Mouse (Mus musculus): ENCODE results near the gene Ctla2a. TPM values are rescaled to one million over a fixed set of nuclear protein-coding genes. Genes with fewer than 3 reads are reported as not detected.
"Not testable (repeated sequence)": the region's sequence is repeated elsewhere in the genome, so short reads cannot be mapped to it uniquely, and the experiment has no call there.

The Ctla2a gene
- total and polyA plus RNA-seq, 3 experiments: 30.7 to 117 (median 73.6) TPM

DNA sequence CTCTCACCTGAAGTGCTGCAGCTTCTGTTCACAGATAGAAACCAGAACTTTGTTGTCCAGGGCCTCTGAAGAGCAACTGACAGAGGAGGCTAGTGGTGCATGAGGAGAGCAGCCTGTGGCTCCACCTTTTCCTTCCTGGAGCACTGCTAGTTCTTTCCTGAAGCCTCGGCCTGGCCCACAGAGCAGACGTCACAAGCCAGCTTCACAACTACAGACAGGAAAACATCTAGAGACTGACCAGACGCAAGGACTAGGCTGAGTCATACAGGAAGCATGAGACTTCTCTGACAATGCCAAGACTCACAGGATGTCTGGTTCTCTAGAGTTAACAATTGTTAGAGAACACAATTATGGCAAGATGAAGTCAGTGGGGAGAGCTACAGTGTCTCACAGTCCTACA is 39.1 kb downstream of the Ctla2a start, which contains the start of gene Ctla2b:
Gene Ctla2b, minus strand, starts transcription at position 120 of the 400 bp plus-strand sequence.
- intact Hi-C loops (cut with DNase I): loop anchor here (1.0 to 5.0 kb wide), 3 partner anchors 50 to 71 kb away; no protein-coding TSS in a partner anchor
- no peaks in the 10 kb centered on the region for H3K79me2 ChIP-seq (replicated peaks; ENCODE audit: control insufficient read depth, insufficient read depth, low read length)
- H3K9ac ChIP-seq (ENCODE audit: low read depth, low read length): peak within 1 kb of the TSS; percentile 48
- no peaks in the 10 kb centered on the region; the same call in 1 of the 2 replicates for H3K36me3 ChIP-seq (ENCODE audit: control insufficient read depth, insufficient read depth, low read length)
- peak; percentile 65 to 86 for DNase-seq
- peaks cover 5% of the 10 kb centered on the region for H3K4me1 ChIP-seq (ENCODE audit: control insufficient read depth, insufficient read depth, low read length)
- no peak for TF ChIP-seq CTCF (IDR thresholded peaks at IDR 0.05)
- peak; percentile 98 for TF ChIP-seq EP300 (IDR thresholded peaks at IDR 0.05; ENCODE audit: insufficient read depth, low read depth, low read length)
- TF ChIP-seq POLR2A (IDR thresholded peaks at IDR 0.05; ENCODE audit: insufficient read depth, low read depth, low read length): peak; percentile 71
- 14% methylated on average over 3 of the region's 3 CpGs for WGBS
- no peaks in the 10 kb centered on the region for H3K27me3 ChIP-seq (ENCODE audit: control insufficient read depth, insufficient read depth, low read length)
- peak within 1 kb of the TSS; percentile 86 for H3K27ac ChIP-seq
- peak within 1 kb of the TSS; percentile 19; the same call in 1 of the 2 replicates for H3K4me3 ChIP-seq

DNA sequence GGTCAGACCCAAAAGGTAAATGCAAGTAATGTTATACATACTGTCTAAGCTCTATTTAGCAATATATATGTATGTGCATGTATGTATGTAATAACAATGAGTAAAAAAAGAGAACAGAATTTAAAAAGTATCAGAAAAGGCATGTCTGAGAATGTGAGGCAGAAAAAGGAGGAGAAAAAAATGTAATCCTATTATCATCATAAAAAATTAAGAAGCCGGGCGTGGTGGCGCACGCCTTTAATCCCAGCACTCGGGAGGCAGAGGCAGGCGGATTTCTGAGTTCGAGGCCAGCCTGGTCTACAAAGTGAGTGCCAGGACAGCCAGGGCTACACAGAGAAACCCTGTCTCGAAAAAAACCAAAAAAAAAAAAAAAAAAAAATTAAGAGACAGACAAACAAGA is 39.6 kb downstream of the Ctla2a start, which contains the start of gene Gm49392:
Gene Gm49392, minus strand, starts transcription at position 101 of the 400 bp plus-strand sequence.
- intact Hi-C loops (cut with DNase I): loop anchor here (1.0 to 5.0 kb wide), 3 partner anchors 49 to 70 kb away; no protein-coding TSS in a partner anchor
- 80% methylated on average over 8 of the region's 8 CpGs for WGBS
- DNase-seq: not testable (repeated sequence)

DNA sequence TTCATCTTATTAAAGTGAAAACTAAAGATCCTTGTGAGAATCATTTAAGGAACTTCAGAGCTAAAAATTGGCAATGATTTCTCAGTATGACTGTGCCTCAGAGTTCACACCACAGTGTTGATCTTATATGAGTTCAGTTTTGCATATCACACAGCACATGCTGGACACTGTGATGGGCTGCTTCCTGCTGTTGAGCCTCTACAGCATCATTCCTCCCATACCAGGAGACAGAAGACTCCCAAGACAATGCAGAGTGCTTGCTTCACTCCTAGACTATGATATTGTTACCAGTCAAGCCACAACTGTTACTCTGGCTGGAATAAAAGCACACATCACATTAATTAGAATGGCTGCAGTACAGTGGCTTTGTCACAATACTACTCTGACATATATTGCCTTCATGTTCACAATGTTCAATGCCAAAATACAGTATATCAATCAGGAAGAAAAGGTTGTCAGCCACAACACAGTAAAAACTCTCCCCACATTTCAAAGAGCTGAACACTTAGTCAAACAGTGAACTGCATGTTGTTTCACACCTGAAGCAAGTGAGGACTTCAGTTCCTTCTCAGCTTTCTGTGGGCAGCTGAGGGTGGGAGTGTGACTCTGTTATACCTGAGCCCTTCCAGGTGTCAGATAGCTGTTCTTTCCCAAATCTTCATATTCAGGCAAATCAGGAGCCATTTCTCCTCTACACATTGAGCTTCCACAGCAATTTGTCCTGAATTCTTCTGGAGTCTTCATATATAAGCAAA is 40.8 kb downstream of the Ctla2a start:
- intact Hi-C loops (cut with DNase I): loop anchor here (2.0 to 5.0 kb wide), 2 partner anchors 48 to 69 kb away; no protein-coding TSS in a partner anchor
- H3K79me2 ChIP-seq (replicated peaks; ENCODE audit: control insufficient read depth, insufficient read depth, low read length): no peaks in the 10 kb centered on the region
- no peak for DNase-seq

More for the DNA sequence above, 39.6 kb downstream of the Ctla2a start, which contains the start of gene Gm49392:
- H3K4me1 ChIP-seq (ENCODE audit: control insufficient read depth, insufficient read depth, low read length); H3K36me3 ChIP-seq (ENCODE audit: control insufficient read depth, insufficient read depth, low read length); H3K27me3 ChIP-seq (ENCODE audit: control insufficient read depth, insufficient read depth, low read length); H3K79me2 ChIP-seq (replicated peaks; ENCODE audit: control insufficient read depth, insufficient read depth, low read length): not testable (repeated sequence)
- peak within 1 kb of the TSS; percentile 19; the same call in 1 of the 2 replicates for H3K4me3 ChIP-seq
- H3K9ac ChIP-seq (ENCODE audit: low read depth, low read length): peak within 1 kb of the TSS; percentile 48
- peak within 1 kb of the TSS; percentile 86 for H3K27ac ChIP-seq

DNA sequence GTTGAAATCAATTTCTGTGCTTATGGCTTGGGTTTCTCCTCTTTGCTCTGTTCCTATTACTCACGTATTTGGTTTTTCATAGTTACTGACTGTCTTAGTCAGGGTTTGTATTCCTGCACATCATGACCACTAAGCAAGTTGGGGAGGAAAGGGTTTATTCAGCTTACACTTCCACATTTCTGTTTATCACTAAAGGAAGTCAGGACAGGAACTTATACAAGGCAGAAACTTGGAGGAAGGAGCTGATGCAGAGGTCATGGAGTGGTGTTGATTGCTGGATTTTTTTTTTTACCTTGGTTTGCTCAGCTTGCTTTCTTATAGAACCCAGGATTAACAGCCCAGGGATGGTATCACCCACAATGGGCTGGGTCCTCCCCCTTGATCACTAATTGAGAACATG is 44.1 kb downstream of the Ctla2a start:
- no peak overlapping the region for H3K9ac ChIP-seq (ENCODE audit: low read depth, low read length)
- TF ChIP-seq CTCF (IDR thresholded peaks at IDR 0.05) (no peak), EP300 (IDR thresholded peaks at IDR 0.05; ENCODE audit: insufficient read depth, low read depth, low read length) (no peak), POLR2A (IDR thresholded peaks at IDR 0.05; ENCODE audit: insufficient read depth, low read depth, low read length) (no peak)
- intact Hi-C loops (cut with DNase I): no loop called here
- H3K36me3 ChIP-seq (ENCODE audit: control insufficient read depth, insufficient read depth, low read length): no peaks in the 10 kb centered on the region
- no peaks in the 10 kb centered on the region for H3K27me3 ChIP-seq (ENCODE audit: control insufficient read depth, insufficient read depth, low read length)
- no peak overlapping the region for H3K27ac ChIP-seq
- H3K4me3 ChIP-seq: no peak overlapping the region
- H3K4me1 ChIP-seq (ENCODE audit: control insufficient read depth, insufficient read depth, low read length): peaks cover 2% of the 10 kb centered on the region
- no peaks in the 10 kb centered on the region for H3K79me2 ChIP-seq (replicated peaks; ENCODE audit: control insufficient read depth, insufficient read depth, low read length)
- WGBS: 58% methylated on average over 1 of the region's 1 CpGs
- no peak for DNase-seq

More for the DNA sequence above, 40.8 kb downstream of the Ctla2a start:
- Histone ChIP-seq H3K4me1 (ENCODE audit: control insufficient read depth, insufficient read depth, low read length) (peaks cover 5% of the 10 kb centered on the region), H3K9ac (ENCODE audit: low read depth, low read length) (no peak overlapping the region), H3K27me3 (ENCODE audit: control insufficient read depth, insufficient read depth, low read length) (no peaks in the 10 kb centered on the region), H3K36me3 (ENCODE audit: control insufficient read depth, insufficient read depth, low read length) (no peaks in the 10 kb centered on the region; the same call in 1 of the 2 replicates), H3K4me3 (no peak overlapping the region), H3K27ac (no peak overlapping the region)
- no peak for TF ChIP-seq POLR2A (IDR thresholded peaks at IDR 0.05; ENCODE audit: insufficient read depth, low read depth, low read length)
- TF ChIP-seq EP300 (IDR thresholded peaks at IDR 0.05; ENCODE audit: insufficient read depth, low read depth, low read length): no peak
- TF ChIP-seq CTCF (IDR thresholded peaks at IDR 0.05): no peak

Other genes with a start within 250 kb of the Ctla2a start
- gene BC051665, start 150.3 kb downstream of the Ctla2a start, total RNA-seq (2021): not detected
- gene BC051665, start 150.3 kb downstream of the Ctla2a start, polyA plus RNA-seq (2012; rRNA removed): not detected in 2 replicates
- not detected for gene Ctsll3, start 133.8 kb downstream of the Ctla2a start, total RNA-seq (2021)
- gene Ctsll3, start 133.8 kb downstream of the Ctla2a start, polyA plus RNA-seq (2012; rRNA removed): not detected in 2 replicates
- not detected for gene 4930486L24Rik, start 72.2 kb downstream of the Ctla2a start, total RNA-seq (2021)
- 0.47 TPM in 1 of 2 replicates, not detected in the other for gene 4930486L24Rik, start 72.2 kb downstream of the Ctla2a start, polyA plus RNA-seq (2012; rRNA removed)
- gene Gm49392, start 39.7 kb downstream of the Ctla2a start, total RNA-seq (2021): 1 to 10 TPM; 1.4 to 1.6 TPM
- 0.21 and 1.3 TPM in 2 replicates for gene Gm49392, start 39.7 kb downstream of the Ctla2a start, polyA plus RNA-seq (2012; rRNA removed)
- 10 to 100 TPM in 1 of 2 experiments, 1 to 10 TPM in 1; 4.9 to 19.8 TPM for gene Ctla2b, start 39.2 kb downstream of the Ctla2a start, total RNA-seq (2021)
- gene Ctla2b, start 39.2 kb downstream of the Ctla2a start, polyA plus RNA-seq (2012; rRNA removed): 2.4 and 3.9 TPM in 2 replicates
- not detected for gene Tpbpb, start 31.7 kb downstream of the Ctla2a start, total RNA-seq (2021)
- gene Tpbpb, start 31.7 kb downstream of the Ctla2a start, polyA plus RNA-seq (2012; rRNA removed): not detected in 2 replicates
- not detected for gene Gm49393, start 1.0 kb downstream of the Ctla2a start, total RNA-seq (2021)
- gene Gm49393, start 1.0 kb downstream of the Ctla2a start, polyA plus RNA-seq (2012; rRNA removed): not detected in 2 replicates
- 1 to 10 TPM; 3.0 to 6.3 TPM for gene Gm49391, start 54 bp downstream of the Ctla2a start, total RNA-seq (2021)
- 6.6 and 7.4 TPM in 2 replicates for gene Gm49391, start 54 bp downstream of the Ctla2a start, polyA plus RNA-seq (2012; rRNA removed)
- not detected for gene Tpbpa, start 5.4 kb upstream of the Ctla2a start, total RNA-seq (2021)
- gene Tpbpa, start 5.4 kb upstream of the Ctla2a start, polyA plus RNA-seq (2012; rRNA removed): not detected in 2 replicates
- not detected for gene Ctsj, start 69.3 kb upstream of the Ctla2a start, total RNA-seq (2021)
- not detected in 2 replicates for gene Ctsj, start 69.3 kb upstream of the Ctla2a start, polyA plus RNA-seq (2012; rRNA removed)
- gene Ctsq, start 104.0 kb upstream of the Ctla2a start, total RNA-seq (2021): not detected
- gene Ctsq, start 104.0 kb upstream of the Ctla2a start, polyA plus RNA-seq (2012; rRNA removed): not detected in 2 replicates
- gene Ctsr, start 227.6 kb upstream of the Ctla2a start, total RNA-seq (2021): not detected
- not detected in 2 replicates for gene Ctsr, start 227.6 kb upstream of the Ctla2a start, polyA plus RNA-seq (2012; rRNA removed)

Measured in heart, adult 2 months (tissue).